Mouse (Mus musculus) CH12.LX (cell line): Measurements from ENCODE around the gene Sox18.

ENCODE experiments used
- CTCF ChIP-seq, 2 experiments: IDR thresholded peaks in 1 of 2; conservative IDR thresholded peaks in 1 of 2; 2 replicates each; pipeline ENCODE4 v1.5.1; 2011 to 2012; ENCODE audit warnings: low read depth in 2 of 2, low read length in 2 of 2, improper control_type of control experiment in 1 of 2, inconsistent platforms in 1 of 2, mild to moderate bottlenecking in 1 of 2, moderate library complexity in 1 of 2
- EP300 ChIP-seq: IDR thresholded peaks from 2 replicates; pipeline ENCODE4 v1.6.1; 2011; ENCODE audit warnings: low read length, improper control_type of control experiment
- ETS1 ChIP-seq: conservative IDR thresholded peaks from 2 replicates; pipeline ENCODE4 v1.6.1; 2012; ENCODE audit warnings: low read depth, mild to moderate bottlenecking, inconsistent platforms, low read length, improper control_type of control experiment, moderate library complexity
- MYC ChIP-seq: IDR thresholded peaks from 2 replicates; pipeline ENCODE4 v1.6.1; 2011; ENCODE audit warnings: low read depth, mild to moderate bottlenecking, improper control_type of control experiment, low read length
- POLR2AphosphoS2 ChIP-seq: IDR thresholded peaks from 2 replicates; pipeline ENCODE4 v1.6.1; 2011; ENCODE audit warnings: low read depth, low read length, improper control_type of control experiment
- UBTF ChIP-seq: IDR thresholded peaks from 2 replicates; pipeline ENCODE4 v1.6.1; 2012; ENCODE audit warnings: low read depth, mild to moderate bottlenecking, inconsistent platforms, low read length, improper control_type of control experiment, moderate library complexity

GRCm38 (mm10) chr2:181678780-181679179 lies 7.3 kb upstream of the Sox18 start:
- TF ChIP-seq CTCF (conservative IDR thresholded peaks at IDR 0.05 in 1 of 2, IDR thresholded peaks at IDR 0.05 in 1 of 2; ENCODE audit: low read depth in 2 of 2, low read length in 2 of 2): peak; percentile 83 to 100
- no peak for TF ChIP-seq EP300
- TF ChIP-seq ETS1: no peak
- TF ChIP-seq MYC: peak; percentile 89
- no peak for TF ChIP-seq UBTF
- TF ChIP-seq POLR2AphosphoS2: no peak
